Mouse (Mus musculus): ENCODE measurements around the gene Vgll2.

The Vgll2 gene

GRCm38 (mm10) chr10:52022413-52023212 is at the start of gene Vgll2:
TSS of gene Vgll2 (plus strand) at chr10:52022502.
- peak; percentile 2 for DNase-seq (ENCODE audit: low spot score)

DNA sequence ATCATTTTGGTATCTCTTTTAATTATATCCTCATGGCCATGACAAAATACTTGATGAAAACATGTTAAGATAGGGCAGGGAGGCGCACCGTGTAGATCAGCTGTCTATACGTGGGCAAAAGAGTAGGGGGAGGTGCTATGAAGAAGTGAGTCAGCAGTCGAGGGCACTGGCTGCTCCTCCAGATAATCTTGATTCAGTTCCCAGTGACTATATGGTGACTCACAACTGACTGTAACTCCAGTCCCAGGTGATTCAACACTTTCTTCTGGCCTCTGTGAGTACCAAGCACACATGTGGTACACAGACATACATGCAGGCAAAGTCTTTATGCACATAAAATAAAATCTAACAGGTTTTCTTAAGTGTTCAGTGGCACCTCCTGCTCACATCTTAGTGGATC is 47.2 kb upstream of the Vgll2 start:
- DNase-seq (ENCODE audit: low spot score): no peak

DNA sequence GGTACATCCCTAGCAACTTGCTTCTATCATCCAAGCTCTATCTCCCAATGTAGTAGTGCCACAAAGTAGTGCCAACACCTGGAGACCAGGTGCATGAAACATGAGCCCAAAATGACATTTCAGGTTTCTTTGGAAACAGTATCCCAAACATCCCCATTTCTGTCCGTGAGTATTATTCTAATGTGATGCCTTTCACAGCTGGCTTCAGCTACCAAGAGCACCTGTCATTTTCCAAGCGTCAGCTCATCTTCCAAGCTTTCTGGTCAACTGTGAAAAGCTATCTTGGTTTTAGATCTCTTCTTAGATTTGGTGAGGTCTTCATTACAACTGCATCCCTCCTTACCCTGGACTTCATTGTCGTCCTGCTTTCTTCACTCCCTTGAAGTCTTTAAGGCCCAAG is 46.7 kb upstream of the Vgll2 start:
- no peak for DNase-seq (ENCODE audit: low spot score)

DNA sequence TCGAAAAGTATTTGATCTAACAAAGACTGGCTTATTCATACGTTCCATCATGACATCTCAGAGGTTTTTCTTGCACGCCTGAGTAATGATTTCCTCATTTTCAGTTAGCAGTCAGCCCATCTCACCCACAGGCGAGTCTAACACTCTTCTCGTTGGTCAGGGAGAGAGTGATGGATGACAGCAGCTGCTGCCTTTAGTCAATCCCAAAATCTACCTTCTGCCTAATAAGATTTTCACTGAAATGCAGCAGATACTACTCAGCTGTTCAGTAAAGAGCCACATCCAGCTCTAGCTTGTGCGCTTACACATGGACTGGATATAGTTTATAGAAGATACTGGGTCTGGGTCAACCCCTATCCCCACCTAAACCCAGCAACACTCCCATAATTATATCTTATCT is 40.7 kb upstream of the Vgll2 start:
- DNase-seq (ENCODE audit: low spot score): no peak

GRCm38 (mm10) chr10:51982395-51982794 is 39.9 kb upstream of the Vgll2 start:
- DNase-seq (ENCODE audit: low spot score): no peak

GRCm38 (mm10) chr10:52018471-52018870 is 3.8 kb upstream of the Vgll2 start:
- no peak for DNase-seq (ENCODE audit: low spot score)

GRCm38 (mm10) chr10:52021231-52021630 is 1.1 kb upstream of the Vgll2 start:
- DNase-seq (ENCODE audit: low spot score): no peak

GRCm38 (mm10) chr10:52021736-52022394 is 437 bp upstream of the Vgll2 start:
- no peak for DNase-seq (ENCODE audit: low spot score)

DNA sequence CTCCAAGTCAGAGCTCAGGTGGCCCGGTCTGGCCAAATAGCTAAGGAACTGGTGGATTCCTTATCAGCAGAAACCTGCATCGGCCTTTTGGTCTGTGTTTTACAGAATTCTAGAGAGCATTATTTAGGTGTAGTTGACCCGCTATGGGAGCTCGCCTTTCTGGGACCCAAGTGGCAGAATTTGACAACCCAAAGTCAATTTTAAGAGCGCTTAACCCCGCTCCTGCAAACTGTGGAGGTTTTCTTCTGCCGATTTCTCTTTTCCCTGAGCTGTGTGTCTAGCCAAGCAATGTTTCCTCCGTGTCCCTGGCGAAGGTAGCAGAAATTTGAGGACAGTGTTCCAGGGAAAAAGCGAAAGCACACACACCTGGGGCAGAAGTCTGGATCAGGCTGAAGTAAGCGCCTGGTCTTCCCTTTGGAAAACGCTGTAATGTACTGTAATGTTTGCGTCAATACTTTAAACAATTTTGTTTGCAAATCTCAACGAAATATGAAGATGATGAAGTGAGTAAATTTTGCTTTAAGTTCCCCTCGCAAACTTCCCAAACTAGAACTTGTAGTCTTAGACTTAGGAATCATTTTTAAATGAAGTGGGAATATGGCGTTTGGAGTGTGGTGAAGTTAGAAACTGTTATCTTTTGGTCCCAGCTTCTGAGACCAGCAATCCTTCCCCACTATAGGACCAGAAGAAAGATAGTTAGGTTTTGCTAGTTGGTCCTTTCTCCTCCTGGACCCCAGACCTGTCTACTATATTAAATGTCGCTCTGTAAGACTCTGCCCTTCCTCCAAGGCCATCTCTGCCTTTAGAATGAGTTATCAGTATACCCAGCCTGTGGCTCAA is 1.1 kb downstream of the Vgll2 start:
- no peak for DNase-seq (ENCODE audit: low spot score)

GRCm38 (mm10) chr10:52024053-52024410 is 1.7 kb downstream of the Vgll2 start:
- DNase-seq (ENCODE audit: low spot score): no peak

GRCm38 (mm10) chr10:52025291-52025690 is 3.0 kb downstream of the Vgll2 start:
- no peak for DNase-seq (ENCODE audit: low spot score)

DNA sequence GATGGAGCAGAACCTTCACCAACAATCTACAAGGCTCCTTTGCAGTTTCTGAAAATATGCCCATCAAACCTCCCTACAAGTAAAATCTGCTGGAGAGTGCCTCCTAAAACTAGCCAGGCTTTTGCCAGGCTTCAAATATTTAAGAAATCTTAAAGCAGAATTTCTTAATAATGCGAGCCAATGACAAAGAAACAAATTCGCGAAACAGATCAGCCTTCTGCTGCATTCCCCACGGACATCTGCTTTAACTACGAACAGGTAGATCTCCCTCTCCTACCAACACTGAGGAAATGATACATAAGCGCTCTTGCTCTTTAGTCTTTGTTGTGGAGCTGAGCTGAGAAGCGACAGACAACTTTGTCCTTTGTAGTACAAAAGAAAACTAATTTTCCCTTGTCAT is 3.5 kb downstream of the Vgll2 start:
- no peak for DNase-seq (ENCODE audit: low spot score)

DNA sequence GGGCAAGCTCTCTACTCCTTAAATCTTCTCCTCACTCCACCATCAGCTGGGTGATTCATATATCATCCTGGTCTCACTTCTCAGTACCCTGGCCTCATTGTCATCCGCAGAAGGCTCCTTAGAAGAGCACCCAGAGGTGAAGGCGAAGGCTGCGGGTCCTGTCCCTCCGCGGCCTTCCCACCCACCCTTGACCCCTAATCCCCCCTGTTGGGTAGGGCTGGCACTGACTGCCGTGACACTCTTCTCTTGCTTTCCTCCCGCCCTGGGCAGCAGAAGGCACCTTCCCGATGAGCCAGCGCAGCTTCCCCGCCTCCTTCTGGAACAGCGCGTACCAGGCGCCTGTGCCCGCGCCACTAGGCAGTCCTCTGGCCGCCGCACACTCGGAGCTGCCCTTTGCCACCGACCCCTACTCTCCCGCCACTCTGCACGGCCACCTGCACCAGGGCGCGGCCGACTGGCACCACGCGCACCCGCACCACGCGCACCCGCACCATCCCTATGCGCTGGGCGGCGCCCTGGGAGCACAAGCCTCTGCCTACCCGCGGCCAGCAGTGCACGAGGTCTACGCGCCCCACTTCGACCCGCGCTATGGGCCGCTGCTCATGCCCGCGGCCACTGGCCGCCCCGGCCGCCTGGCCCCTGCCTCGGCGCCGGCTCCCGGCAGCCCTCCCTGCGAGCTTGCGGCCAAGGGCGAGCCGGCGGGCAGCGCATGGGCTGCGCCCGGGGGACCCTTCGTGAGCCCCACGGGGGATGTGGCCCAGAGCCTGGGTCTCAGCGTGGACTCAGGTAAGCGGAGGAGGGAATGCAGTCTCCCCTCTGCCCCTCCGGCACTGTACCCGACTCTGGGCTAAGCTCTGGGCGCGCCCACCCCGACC is 5.1 kb downstream of the Vgll2 start:
- no peak for DNase-seq (ENCODE audit: low spot score)

DNA sequence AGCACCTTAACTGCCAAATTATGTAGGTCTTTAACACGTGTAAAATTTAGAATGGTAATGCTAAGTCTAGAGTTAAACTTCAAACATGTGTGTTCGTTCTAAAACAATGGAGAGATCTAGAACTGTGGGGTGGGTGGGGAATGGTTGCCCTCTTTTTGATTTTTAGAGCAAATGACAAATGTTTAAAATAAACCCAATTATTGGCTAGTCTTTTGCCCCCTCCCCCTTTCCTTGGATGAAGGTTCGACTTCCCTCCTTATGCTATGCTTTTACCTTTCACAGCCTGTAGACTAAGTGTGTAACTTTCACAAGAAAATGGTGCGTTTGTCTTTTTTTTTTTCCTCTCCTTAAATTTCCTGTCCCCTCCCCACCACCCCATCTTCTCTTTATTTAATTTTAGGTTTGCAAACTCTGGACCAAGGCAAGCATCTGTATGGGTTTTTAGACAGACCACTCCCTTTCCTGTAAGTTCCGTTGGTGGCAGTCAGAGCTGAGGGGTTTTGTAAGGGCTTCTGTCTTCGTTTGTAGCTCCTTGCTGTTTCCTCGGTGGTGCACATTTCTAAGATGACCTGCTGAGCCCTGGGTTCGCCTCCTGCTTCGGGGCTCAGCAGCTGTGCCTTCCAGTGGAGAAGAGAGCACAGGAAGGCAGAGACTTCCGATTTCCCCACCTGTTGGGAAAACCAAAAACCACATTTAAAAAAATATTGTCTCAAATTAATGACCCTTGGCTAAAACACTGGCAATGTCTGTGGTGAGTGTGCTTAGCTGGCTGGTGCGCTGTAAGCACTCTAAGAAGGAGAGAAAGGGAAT is 6.5 kb downstream of the Vgll2 start:
- no peak for DNase-seq (ENCODE audit: low spot score)

DNA sequence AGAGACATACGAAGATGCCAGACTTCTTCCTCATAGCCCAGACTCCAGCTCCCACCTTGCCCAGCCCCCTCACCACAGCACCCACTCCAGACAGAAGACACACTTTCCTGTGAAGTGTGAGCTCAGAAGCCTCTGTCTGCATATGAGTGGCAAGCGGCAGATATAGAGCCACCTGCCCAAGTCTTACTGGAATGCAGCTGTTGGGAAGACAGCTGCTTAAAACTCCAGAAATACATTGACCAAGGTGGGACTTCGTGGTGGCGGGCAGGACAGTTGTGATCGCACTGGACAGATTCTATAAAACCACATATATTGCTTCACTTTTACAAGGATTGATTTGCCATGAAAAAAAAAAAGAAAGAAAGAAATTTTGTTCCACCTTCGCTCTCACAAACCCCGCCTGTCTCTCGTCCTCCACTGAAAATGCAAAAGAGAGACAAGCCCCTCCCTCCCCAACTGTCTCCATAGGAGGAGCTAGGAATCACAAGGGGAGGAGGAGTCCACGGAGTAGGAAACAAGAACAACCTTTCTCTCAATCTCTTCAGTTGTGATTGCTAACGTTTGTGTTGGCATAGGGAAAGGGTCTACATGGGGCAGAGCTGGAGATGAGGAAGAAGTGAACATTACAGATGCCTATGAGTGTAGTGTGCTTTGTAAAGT is 7.2 kb downstream of the Vgll2 start:
- no peak for DNase-seq (ENCODE audit: low spot score)

DNA sequence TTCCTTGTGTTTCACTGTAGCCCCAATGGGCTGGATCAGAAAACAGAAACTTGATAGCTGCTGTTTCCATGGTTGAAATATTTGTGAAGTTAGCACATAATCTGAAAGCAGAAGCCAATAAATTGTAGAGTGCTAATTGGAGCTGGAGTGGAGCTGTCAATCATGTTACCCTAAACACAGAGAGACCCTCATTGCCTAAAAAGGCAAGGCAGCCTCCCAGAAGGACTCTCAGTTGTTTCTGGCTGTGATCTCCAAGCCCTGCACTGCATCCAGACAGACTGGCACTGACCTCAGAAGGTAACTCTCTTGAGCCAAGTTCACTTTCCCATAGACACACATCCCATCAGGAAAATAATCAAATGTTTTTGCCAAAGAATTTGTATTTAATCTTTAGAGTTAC is 11.4 kb downstream of the Vgll2 start:
- DNase-seq (ENCODE audit: low spot score): no peak

DNA sequence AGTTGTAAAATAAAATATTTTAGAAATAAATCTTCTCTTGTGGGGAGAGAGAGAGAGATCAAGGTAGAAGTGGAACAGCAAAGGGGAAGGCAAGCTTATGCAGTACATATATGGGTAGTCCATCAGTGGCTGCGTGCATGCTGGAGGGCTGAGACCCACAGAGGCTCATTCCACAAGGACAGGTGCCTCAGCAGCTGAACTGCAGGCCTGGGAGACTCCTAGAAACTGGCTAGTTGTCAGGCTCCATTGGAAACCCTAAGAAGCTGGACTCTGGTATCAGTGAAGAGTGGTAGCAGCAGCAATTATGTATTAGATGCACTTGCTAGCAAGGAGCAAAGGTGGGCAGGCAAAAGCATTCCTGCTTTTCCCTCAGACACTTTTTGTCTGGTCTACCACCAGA is 17.1 kb downstream of the Vgll2 start:
- DNase-seq (ENCODE audit: low spot score): no peak

- no peak for DNase-seq (ENCODE audit: low spot score)
Observed at GRCm38 (mm10) chr10:52043086-52043485, 20.8 kb downstream of the Vgll2 start.

GRCm38 (mm10) chr10:52048287-52048686 is 26.0 kb downstream of the Vgll2 start:
- no peak for DNase-seq (ENCODE audit: low spot score)

DNA sequence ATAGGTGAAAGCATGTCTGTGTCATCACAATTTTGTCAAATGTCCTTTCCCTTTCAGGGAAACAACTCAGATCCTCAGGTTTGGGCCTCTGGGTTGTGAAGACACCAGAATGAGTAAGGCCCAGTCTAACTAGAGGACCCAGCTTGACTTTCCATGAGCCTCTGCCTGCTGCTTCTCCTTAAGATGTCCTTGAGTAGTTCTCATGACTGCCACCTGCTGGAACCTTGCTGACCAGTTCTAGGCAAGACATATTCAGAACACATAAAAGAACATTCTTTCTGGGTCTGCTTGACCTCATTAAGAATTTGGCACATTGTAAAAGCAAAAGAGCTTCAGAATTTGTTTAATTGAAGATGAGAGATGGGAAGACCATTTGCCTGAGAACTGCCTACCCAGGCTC is 50.2 kb downstream of the Vgll2 start:
- DNase-seq (ENCODE audit: low spot score): no peak
